Mouse (Mus musculus) midbrain, embryonic 14.5 days (tissue): ENCODE data around the gene Prrg2. TPM values are rescaled to one million over a fixed set of nuclear protein-coding genes. Genes with fewer than 3 reads are reported as not detected.

Experiments
- ATAC-seq: fragments of 200-750 bp; cut with Nextera tagmentation; 2 replicates; pipeline ENCODE4 v1.8.0; 2017; ENCODE audit warnings: moderate number of reproducible peaks, moderate library complexity; ENCODE audit not compliant: low FRiP score, low TSS enrichment
- DNase-seq: peaks from one replicate; pipeline ENCODE4 v3.0.0-alpha.2; 2015
- H3K27ac ChIP-seq: fragments of 300-500 bp; sonication (generic); replicated peaks from 2 replicates; pipeline ENCODE4 v1.5.1; 2014; ENCODE audit warnings: mild to moderate bottlenecking, low read depth, low read length, moderate library complexity
- H3K27me3 ChIP-seq: fragments of 300-500 bp; sonication (generic); 2 replicates; pipeline ENCODE4 v1.6.1; 2014; ENCODE audit warnings: low read length, control low read depth, mixed read lengths; ENCODE audit not compliant: control insufficient read depth, insufficient read depth
- H3K36me3 ChIP-seq: fragments of 300-500 bp; sonication (generic); 2 replicates; pipeline ENCODE4 v1.6.1; 2014; ENCODE audit warnings: low read length, control low read depth; ENCODE audit not compliant: control insufficient read depth, insufficient read depth
- H3K4me1 ChIP-seq: fragments of 300-500 bp; sonication (generic); 2 replicates; pipeline ENCODE4 v1.6.1; 2014; ENCODE audit warnings: mild to moderate bottlenecking, antibody characterized with exemption, low read length, control low read depth; ENCODE audit not compliant: control insufficient read depth, insufficient read depth
- H3K4me2 ChIP-seq: fragments of 300-500 bp; sonication (generic); 2 replicates; pipeline ENCODE4 v1.6.1; 2014; ENCODE audit warnings: mild to moderate bottlenecking, low read length, moderate library complexity
- H3K4me3 ChIP-seq: fragments of 300-500 bp; sonication (generic); replicated peaks from 2 replicates; pipeline ENCODE4 v1.5.1; 2014; ENCODE audit warnings: low read depth, low read length
- H3K9ac ChIP-seq: fragments of 300-500 bp; sonication (generic); replicated peaks from 2 replicates; pipeline ENCODE4 v1.6.1; 2014; ENCODE audit warnings: mild to moderate bottlenecking, low read length, moderate library complexity
- H3K9me3 ChIP-seq: fragments of 300-500 bp; sonication (generic); 2 replicates; pipeline ENCODE4 v1.6.1; 2016; ENCODE audit warnings: low read length, control low read depth, mixed read lengths; ENCODE audit not compliant: control insufficient read depth
- WGBS: fragments of 180-500 bp; shearing (Covaris S2); extraction: QIAGEN DNeasy Blood & Tissue Kit; methylation state at CpG from one replicate; pipeline ENCODE4 v1.1.7; 2014; 5-methylcytosine and 5-hydroxymethylcytosine counted together
- polyA plus RNA-seq: library from polyadenylated mRNA; unstranded; fragments of >200 nt; fragmentation: Nextera tagmentation; extraction: Ambion mirVana; gene quantifications from 2 replicates; pipeline ENCODE4 v1.2.1, GENCODE M21; 2014

The Prrg2 gene
- polyA plus RNA-seq, 1 experiment from 2014 or later = 12.2 TPM

- Histone ChIP-seq H3K4me3 (no peak overlapping the region), H3K4me1 (no peaks in the 10 kb centered on the region), H3K27ac (no peak overlapping the region), H3K4me2 (no peak overlapping the region), H3K9me3 (no peaks in the 10 kb centered on the region), H3K27me3 (no peaks in the 10 kb centered on the region), H3K9ac (no peak overlapping the region), H3K36me3 (peaks cover 33% of the 10 kb centered on the region)
- ATAC-seq = no peak
- 87% methylated on average over 7 of the region's 7 CpGs for WGBS
- no peak for DNase-seq
Observed at GRCm38 (mm10) chr7:45073171-45073707, 10.8 kb upstream of the Prrg2 start.

- 76% methylated on average over 2 of the region's 2 CpGs for WGBS
- ATAC-seq = no peak
- no peaks in the 10 kb centered on the region for H3K9me3 ChIP-seq
- H3K9ac ChIP-seq = no peak overlapping the region
- H3K4me1 ChIP-seq = no peaks in the 10 kb centered on the region
- no peak for DNase-seq
- H3K4me3 ChIP-seq = no peak overlapping the region
- H3K27ac ChIP-seq = no peak overlapping the region
- peaks cover 26% of the 10 kb centered on the region for H3K36me3 ChIP-seq
- H3K4me2 ChIP-seq = no peak overlapping the region
- H3K27me3 ChIP-seq = no peaks in the 10 kb centered on the region
Observed at GRCm38 (mm10) chr7:45072230-45072629, 9.8 kb upstream of the Prrg2 start.

GRCm38 (mm10) chr7:45069671-45070070 lies 7.2 kb upstream of the Prrg2 start:
- Histone ChIP-seq H3K36me3 (peaks cover 1% of the 10 kb centered on the region; the same call in 1 of the 2 replicates), H3K9me3 (no peaks in the 10 kb centered on the region), H3K9ac (no peak overlapping the region), H3K4me2 (no peak overlapping the region), H3K27me3 (no peaks in the 10 kb centered on the region), H3K4me3 (no peak overlapping the region), H3K27ac (no peak overlapping the region), H3K4me1 (no peaks in the 10 kb centered on the region)
- no peak for DNase-seq
- no peak for ATAC-seq
- WGBS = 96% methylated on average over 2 of the region's 2 CpGs

GRCm38 (mm10) chr7:45068000-45068318 lies 5.5 kb upstream of the Prrg2 start:
- H3K27ac ChIP-seq = no peak overlapping the region

GRCm38 (mm10) chr7:45067190-45067999 lies 4.9 kb upstream of the Prrg2 start:
- Histone ChIP-seq H3K9ac (no peak overlapping the region), H3K4me1 (no peaks in the 10 kb centered on the region), H3K27me3 (no peaks in the 10 kb centered on the region), H3K9me3 (no peaks in the 10 kb centered on the region), H3K4me2 (no peak overlapping the region), H3K36me3 (no peaks in the 10 kb centered on the region), H3K27ac (no peak overlapping the region), H3K4me3 (no peak overlapping the region)
- DNase-seq (no peak), ATAC-seq (no peak)
- WGBS = 76% methylated on average over 4 of the region's 4 CpGs

More at GRCm38 (mm10) chr7:45068000-45068318, 5.5 kb upstream of the Prrg2 start:
- H3K27me3 ChIP-seq = no peaks in the 10 kb centered on the region
- DNase-seq = peak; percentile 49
- no peak overlapping the region for H3K4me2 ChIP-seq
- ATAC-seq = no peak
- H3K9ac ChIP-seq = no peak overlapping the region
- WGBS = 26% methylated on average over 5 of the region's 5 CpGs
- H3K9me3 ChIP-seq = no peaks in the 10 kb centered on the region
- no peaks in the 10 kb centered on the region for H3K36me3 ChIP-seq
- no peaks in the 10 kb centered on the region for H3K4me1 ChIP-seq
- H3K4me3 ChIP-seq = no peak overlapping the region

- no peak for ATAC-seq
- Histone ChIP-seq H3K27ac (0 out of 2 replicates have a peak overlapping the region, but pooled peaks have one; percentile 28), H3K36me3 (no peaks in the 10 kb centered on the region), H3K4me1 (peaks cover 25% of the 10 kb centered on the region), H3K9ac (0 out of 2 replicates have a peak overlapping the region, but pooled peaks have one; percentile 31), H3K4me2 (peak overlapping the region; percentile 48), H3K9me3 (no peaks in the 10 kb centered on the region), H3K27me3 (no peaks in the 10 kb centered on the region), H3K4me3 (peak overlapping the region; percentile 54)
- WGBS = 21% methylated on average over 11 of the region's 11 CpGs
- DNase-seq = no peak
Observed at GRCm38 (mm10) chr7:45061532-45062075, 873 bp downstream of the Prrg2 start.

GRCm38 (mm10) chr7:45060632-45061122 lies 1.8 kb downstream of the Prrg2 start:
- H3K4me3 ChIP-seq = no peak overlapping the region
- no peaks in the 10 kb centered on the region for H3K9me3 ChIP-seq
- ATAC-seq (no peak), DNase-seq (no peak)
- no peaks in the 10 kb centered on the region for H3K27me3 ChIP-seq
- H3K36me3 ChIP-seq = no peaks in the 10 kb centered on the region
- H3K4me1 ChIP-seq = peaks cover 25% of the 10 kb centered on the region
- WGBS = 90% methylated on average over 6 of the region's 6 CpGs
- H3K9ac ChIP-seq = no peak overlapping the region
- no peak overlapping the region for H3K4me2 ChIP-seq
- no peak overlapping the region for H3K27ac ChIP-seq

- H3K4me3 ChIP-seq = no peak overlapping the region
- peaks cover 30% of the 10 kb centered on the region for H3K4me1 ChIP-seq
- peak overlapping the region; percentile 21; the same call in 1 of the 2 replicates for H3K9ac ChIP-seq
- peak overlapping the region; percentile 5; the same call in 1 of the 2 replicates for H3K4me2 ChIP-seq
- DNase-seq (peak; percentile 77), ATAC-seq (peak; percentile 22; the same call in 1 of the 2 replicates)
- no peaks in the 10 kb centered on the region for H3K9me3 ChIP-seq
- 78% methylated on average over 10 of the region's 10 CpGs for WGBS
- H3K27ac ChIP-seq = peak overlapping the region; percentile 82
- H3K27me3 ChIP-seq = no peaks in the 10 kb centered on the region
- H3K36me3 ChIP-seq = no peaks in the 10 kb centered on the region
Observed at GRCm38 (mm10) chr7:45058607-45059571, 3.6 kb downstream of the Prrg2 start.
